8 mouse cellular contexts compared by ENCODE assay signal in the genomic region with DNA sequence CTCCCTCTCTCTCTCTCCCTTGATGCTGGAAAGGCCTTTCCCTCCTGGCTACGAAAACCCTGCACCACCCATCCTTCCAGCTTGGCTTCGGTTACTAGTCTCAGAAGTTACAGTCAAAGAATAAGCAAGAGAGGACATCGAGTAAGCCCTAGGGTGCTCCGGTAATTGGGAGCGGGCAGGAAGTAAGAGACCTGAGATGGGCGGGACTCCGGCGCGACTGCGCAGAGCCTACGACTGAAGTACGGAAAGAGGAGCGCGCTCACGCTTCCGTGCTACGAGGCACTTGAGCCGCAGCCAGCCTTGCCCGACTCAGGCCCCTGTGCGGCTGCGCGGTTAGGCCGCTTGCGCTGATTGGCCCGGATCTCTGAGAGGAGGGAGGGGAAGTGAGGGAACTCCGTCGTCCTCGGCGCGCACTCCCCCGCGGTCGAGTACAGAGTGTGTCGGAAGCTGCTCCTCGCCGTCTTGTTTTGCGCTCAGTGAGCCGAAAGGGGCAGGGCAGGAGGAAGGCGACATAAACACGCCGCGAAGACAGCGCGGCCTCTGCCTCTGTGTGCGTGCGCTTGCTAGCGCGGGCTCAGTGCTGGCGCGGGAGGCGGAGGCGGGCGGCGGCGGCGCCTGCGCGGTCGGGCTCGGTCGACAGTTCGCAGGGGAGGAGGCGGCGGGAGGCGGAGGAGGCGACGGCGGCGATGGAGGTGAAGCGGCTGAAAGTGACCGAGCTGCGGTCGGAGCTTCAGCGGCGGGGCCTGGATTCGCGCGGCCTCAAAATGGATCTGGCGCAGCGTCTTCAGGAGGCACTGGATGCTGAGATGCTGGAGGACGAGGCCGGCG. TPM values are rescaled to one million over a fixed set of nuclear protein-coding genes. Genes with fewer than 3 reads are reported as not detected.
DNase-seq lines count a peak whose midpoint lies in the region; ATAC-seq and TF ChIP-seq lines count a peak whose summit lies in the region.

Hnrnpul2 (plus strand) TSS at position 415 of the 828 bp plus-strand sequence.

- H3K27ac ChIP-seq in forebrain, embryonic 13.5 days, result peak within 1 kb of the TSS; percentile 99
- peak within 1 kb of the TSS; percentile 99 for H3K27ac ChIP-seq in liver, postnatal 0 days (ENCODE audit: low read depth)
- peak within 1 kb of the TSS; percentile 98 for H3K27ac ChIP-seq in neural tube, embryonic 14.5 days (ENCODE audit: low read depth, low read length)

- peak within 1 kb of the TSS; percentile 99 for H3K4me3 ChIP-seq in E14TG2a.4 (replicated peaks; ENCODE audit: low read length)
- H3K4me3 ChIP-seq in forebrain, embryonic 13.5 days, result peak within 1 kb of the TSS; percentile 100
- H3K4me3 ChIP-seq in liver, postnatal 0 days (ENCODE audit: low read depth, low read length), result peak within 1 kb of the TSS; percentile 98
- H3K4me3 ChIP-seq in neural tube, embryonic 14.5 days (ENCODE audit: low read depth, low read length), result peak within 1 kb of the TSS; percentile 99

- TF ChIP-seq EP300 in liver, postnatal 0 days (IDR thresholded peaks at IDR 0.05; ENCODE audit: low read depth), result 0 out of 2 replicates have a peak, but pooled peaks have one; percentile 49

- under 1% methylated on average over 74 of the region's 83 CpGs for WGBS in forebrain, embryonic 13.5 days
- WGBS in large intestine, adult 2 months, result under 1% methylated on average over 83 of the region's 83 CpGs
- under 1% methylated on average over 65 of the region's 83 CpGs for WGBS in liver, postnatal 0 days (ENCODE audit: insufficient replicate concordance)
- WGBS in neural tube, embryonic 14.5 days, result under 1% methylated on average over 81 of the region's 83 CpGs

- intact Hi-C loops in heart, postnatal 10 days (cut with DNase I), result loop anchor here (2.0 kb wide), 2 partner anchors 17 kb away; partner anchors contain the start of genes Bscl2 and Zbtb3

- no peaks in the 10 kb centered on the region for H3K9me3 ChIP-seq in E14TG2a.4 (ENCODE audit: low read length)
- H3K9me3 ChIP-seq in forebrain, embryonic 13.5 days (replicated peaks), result no peaks in the 10 kb centered on the region
- no peaks in the 10 kb centered on the region for H3K9me3 ChIP-seq in liver, postnatal 0 days (ENCODE audit: low read length)
- no peaks in the 10 kb centered on the region for H3K9me3 ChIP-seq in neural tube, embryonic 14.5 days (ENCODE audit: control insufficient read depth, low read length)

- peak within 1 kb of the TSS; percentile 92 for H3K4me2 ChIP-seq in forebrain, embryonic 13.5 days
- H3K4me2 ChIP-seq in liver, postnatal 0 days (ENCODE audit: low read depth, low read length), result peak within 1 kb of the TSS; percentile 87
- H3K4me2 ChIP-seq in neural tube, embryonic 14.5 days (ENCODE audit: low read depth, low read length), result peak within 1 kb of the TSS; percentile 98

- no peaks in the 10 kb centered on the region for H3K27me3 ChIP-seq in E14TG2a.4 (ENCODE audit: insufficient read depth, low read length)
- no peaks in the 10 kb centered on the region for H3K27me3 ChIP-seq in forebrain, embryonic 13.5 days
- no peaks in the 10 kb centered on the region for H3K27me3 ChIP-seq in liver, postnatal 0 days (ENCODE audit: insufficient read depth, low read length)
- no peaks in the 10 kb centered on the region for H3K27me3 ChIP-seq in neural tube, embryonic 14.5 days (ENCODE audit: control insufficient read depth, insufficient read depth, low read length)

- peaks cover 76% of the 10 kb centered on the region for H3K36me3 ChIP-seq in E14TG2a.4 (ENCODE audit: insufficient read depth, low read length)
- H3K36me3 ChIP-seq in forebrain, embryonic 13.5 days (ENCODE audit: poor library complexity, severe bottlenecking), result peaks cover 43% of the 10 kb centered on the region
- H3K36me3 ChIP-seq in liver, postnatal 0 days (replicated peaks; ENCODE audit: insufficient read depth, low read length), result peaks cover 30% of the 10 kb centered on the region
- peaks cover 18% of the 10 kb centered on the region for H3K36me3 ChIP-seq in neural tube, embryonic 14.5 days (ENCODE audit: control insufficient read depth, insufficient read depth, low read length)

- TF ChIP-seq CTCF in E14TG2a.4 (conservative IDR thresholded peaks at IDR 0.05; ENCODE audit: low read length), result no peak
- TF ChIP-seq CTCF in liver, postnatal 0 days (IDR thresholded peaks at IDR 0.05; ENCODE audit: low read depth), result peak; percentile 8; the same call in 1 of the 2 replicates

- H3K9ac ChIP-seq in forebrain, embryonic 13.5 days, result peak within 1 kb of the TSS; percentile 99
- H3K9ac ChIP-seq in liver, postnatal 0 days (replicated peaks), result peak within 1 kb of the TSS; percentile 94
- H3K9ac ChIP-seq in neural tube, embryonic 14.5 days (replicated peaks; ENCODE audit: low read depth, low read length), result peak within 1 kb of the TSS; percentile 90

- peaks cover 65% of the 10 kb centered on the region for H3K4me1 ChIP-seq in E14TG2a.4 (replicated peaks; ENCODE audit: low read depth, low read length)
- peaks cover 58% of the 10 kb centered on the region for H3K4me1 ChIP-seq in forebrain, embryonic 13.5 days
- peaks cover 22% of the 10 kb centered on the region for H3K4me1 ChIP-seq in liver, postnatal 0 days (ENCODE audit: insufficient read depth)
- H3K4me1 ChIP-seq in neural tube, embryonic 14.5 days (ENCODE audit: control insufficient read depth, insufficient read depth, low read length), result peaks cover 50% of the 10 kb centered on the region

- ATAC-seq in cerebellum, adult (ENCODE audit: insufficient number of reproducible peaks, low FRiP score, low TSS enrichment), result peak; percentile 88
- ATAC-seq in forebrain, embryonic 13.5 days, result peak; percentile 96
- peak; percentile 92 for ATAC-seq in liver, postnatal 0 days
- ATAC-seq in neural tube, embryonic 14.5 days (ENCODE audit: low read depth), result peak; percentile 97

- peak; percentile 99 for DNase-seq in heart, postnatal 10 days
- DNase-seq in large intestine, adult 2 months (ENCODE audit: low read depth, low spot score), result peak; percentile 94
- DNase-seq in liver, postnatal 0 days, result peak; percentile 97
- peak; percentile 97 for DNase-seq in testis, postnatal 10 days (ENCODE audit: low spot score)

RNA-seq across cellular contexts. Expression of gene Hnrnpul2, which starts in this region (rescaled TPM):
- 6.4 and 6.8 TPM in 2 replicates for polyA plus RNA-seq in forebrain, embryonic 13.5 days (2015; fragmentation: Nextera tagmentation; extraction: Ambion mirVana)
- total RNA-seq in heart, postnatal 10 days (2021), result 10 to 100 TPM; 51.0 to 56.3 TPM
- polyA plus RNA-seq in large intestine, adult 2 months (2012; rRNA removed), result 16.3 and 21.8 TPM in 2 replicates
- polyA plus RNA-seq in liver, postnatal 0 days (2015; fragmentation: Nextera tagmentation; extraction: Ambion mirVana), result 2.1 and 2.3 TPM in 2 replicates
- polyA plus RNA-seq in neural tube, embryonic 14.5 days (2014; fragmentation: Nextera tagmentation; extraction: Ambion mirVana), result 9.1 and 9.5 TPM in 2 replicates

Comparison
In these comparisons a context has a peak if more than half of its experiments do, and no peak if none do; other contexts are left out.
1. Peak in every context shown above with its lines: DNase-seq, ATAC-seq, H3K4me3 ChIP-seq and H3K27ac ChIP-seq.